In the genomic region with DNA sequence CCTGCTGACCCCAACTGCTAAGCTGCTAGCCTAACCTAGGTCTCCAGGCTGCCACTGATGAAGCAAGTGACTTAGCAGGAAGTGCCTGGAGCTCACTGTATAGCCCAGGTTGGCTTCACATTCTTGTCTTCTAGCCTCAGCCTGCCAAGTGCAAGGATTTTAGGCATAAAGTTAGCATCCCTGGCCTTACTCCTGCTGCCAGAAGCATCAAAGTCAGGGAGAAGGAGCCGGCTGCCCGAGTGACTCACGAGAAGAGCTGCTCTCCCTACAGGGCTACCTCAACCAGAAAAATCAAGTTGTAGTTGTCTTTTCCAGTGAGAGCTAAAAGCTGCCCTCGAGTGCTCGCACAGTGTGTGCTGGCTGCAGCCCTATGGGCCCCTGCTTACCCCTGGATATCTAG, we compare ENCODE assay signal across 24 mouse cellular contexts. TPM values are rescaled to one million over a fixed set of nuclear protein-coding genes. Genes with fewer than 3 reads are reported as not detected.
DNase-seq lines count a peak whose midpoint lies in the region; ATAC-seq and TF ChIP-seq lines count a peak whose summit lies in the region.
"Had no signal": no experiment of that assay in that cellular context is flagged by ENCODE, and none has a peak within 500 bp of the region (broad histone marks: within the 10 kb centered on the region; RNA-seq: fewer than 3 reads in every experiment).

No protein-coding gene starts in this region.

- ATAC-seq in intestine, embryonic 14.5 days (replicated peaks; ENCODE audit: low FRiP score, low TSS enrichment, low read depth), result no peak
- no peak for ATAC-seq in intestine, postnatal 0 days
- ATAC-seq in lung, postnatal 0 days, result no peak
- 0 out of 2 replicates have a peak, but pooled peaks have one; percentile 18 for ATAC-seq in liver, embryonic 13.5 days (ENCODE audit: low read depth)

- H3K4me2 ChIP-seq in intestine, embryonic 14.5 days (ENCODE audit: low read length), result no peak overlapping the region
- no peak overlapping the region for H3K4me2 ChIP-seq in intestine, postnatal 0 days (replicated peaks; ENCODE audit: low read depth)
- H3K4me2 ChIP-seq in lung, postnatal 0 days (replicated peaks; ENCODE audit: low read depth, low read length), result no peak overlapping the region
- no peak overlapping the region for H3K4me2 ChIP-seq in liver, embryonic 13.5 days
- H3K4me2 ChIP-seq: embryonic facial prominence, embryonic 13.5 days; forebrain, embryonic 12.5 days; heart, embryonic 11.5 days; hindbrain, embryonic 15.5 days; liver, embryonic 15.5 days; neural tube, embryonic 12.5 days had no signal

- WGBS in intestine, embryonic 14.5 days, result 75% methylated on average over 5 of the region's 5 CpGs
- 84% methylated on average over 5 of the region's 5 CpGs for WGBS in intestine, postnatal 0 days
- 79% methylated on average over 5 of the region's 5 CpGs for WGBS in lung, postnatal 0 days
- 50% methylated on average over 5 of the region's 5 CpGs for WGBS in liver, embryonic 13.5 days (ENCODE audit: insufficient replicate concordance)
- WGBS in embryonic facial prominence, embryonic 10.5 days, result 84% methylated on average over 5 of the region's 5 CpGs

- H3K4me3 ChIP-seq in intestine, embryonic 14.5 days (ENCODE audit: low read depth, low read length), result no peak overlapping the region
- H3K4me3 ChIP-seq in intestine, postnatal 0 days (ENCODE audit: low read depth, low read length), result no peak overlapping the region
- no peak overlapping the region for H3K4me3 ChIP-seq in lung, postnatal 0 days (ENCODE audit: low read depth, low read length)
- no peak overlapping the region for H3K4me3 ChIP-seq in liver, embryonic 13.5 days (replicated peaks)
- no peak overlapping the region for H3K4me3 ChIP-seq in embryonic facial prominence, embryonic 10.5 days
- H3K4me3 ChIP-seq: embryonic facial prominence, embryonic 13.5 days; erythroblast, embryonic 14.5 days; forebrain, embryonic 12.5 days; hindbrain, embryonic 15.5 days; liver, embryonic 15.5 days; neural tube, embryonic 12.5 days had no signal

- H3K27ac ChIP-seq in intestine, embryonic 14.5 days (ENCODE audit: low read depth), result 0 out of 2 replicates have a peak overlapping the region, but pooled peaks have one; percentile 5
- no peak overlapping the region for H3K27ac ChIP-seq in intestine, postnatal 0 days (ENCODE audit: low read depth, low read length)
- H3K27ac ChIP-seq in lung, postnatal 0 days (ENCODE audit: low read length), result peak overlapping the region; percentile 65
- H3K27ac ChIP-seq in liver, embryonic 13.5 days, result no peak overlapping the region
- H3K27ac ChIP-seq in embryonic facial prominence, embryonic 10.5 days (replicated peaks), result no peak overlapping the region
- H3K27ac ChIP-seq: embryonic facial prominence, embryonic 13.5 days; forebrain, embryonic 12.5 days; hindbrain, embryonic 15.5 days; liver, embryonic 15.5 days; neural tube, embryonic 12.5 days had no signal

- no peaks in the 10 kb centered on the region for H3K27me3 ChIP-seq in intestine, embryonic 14.5 days (replicated peaks; ENCODE audit: control insufficient read depth, insufficient read depth, low read length)
- no peaks in the 10 kb centered on the region for H3K27me3 ChIP-seq in intestine, postnatal 0 days (replicated peaks; ENCODE audit: control insufficient read depth, insufficient read depth, low read length)
- H3K27me3 ChIP-seq in lung, postnatal 0 days (replicated peaks; ENCODE audit: insufficient read depth, low read length), result no peaks in the 10 kb centered on the region
- no peaks in the 10 kb centered on the region for H3K27me3 ChIP-seq in liver, embryonic 13.5 days
- H3K27me3 ChIP-seq in embryonic facial prominence, embryonic 10.5 days (replicated peaks; ENCODE audit: low read depth, poor library complexity, severe bottlenecking), result no peaks in the 10 kb centered on the region
- H3K27me3 ChIP-seq: embryonic facial prominence, embryonic 13.5 days; forebrain, embryonic 12.5 days; hindbrain, embryonic 15.5 days; liver, embryonic 15.5 days; neural tube, embryonic 12.5 days had no signal

- H3K9me3 ChIP-seq in intestine, embryonic 14.5 days (ENCODE audit: control insufficient read depth, low read length), result no peaks in the 10 kb centered on the region
- no peaks in the 10 kb centered on the region for H3K9me3 ChIP-seq in intestine, postnatal 0 days (ENCODE audit: control insufficient read depth)
- no peaks in the 10 kb centered on the region for H3K9me3 ChIP-seq in lung, postnatal 0 days (ENCODE audit: low read length)
- no peaks in the 10 kb centered on the region for H3K9me3 ChIP-seq in liver, embryonic 13.5 days (replicated peaks)
- no peaks in the 10 kb centered on the region for H3K9me3 ChIP-seq in embryonic facial prominence, embryonic 10.5 days
- H3K9me3 ChIP-seq: embryonic facial prominence, embryonic 13.5 days; forebrain, embryonic 12.5 days; hindbrain, embryonic 15.5 days; liver, embryonic 15.5 days; neural tube, embryonic 12.5 days had no signal

- no peak for TF ChIP-seq CTCF in intestine, postnatal 0 days (IDR thresholded peaks at IDR 0.05; ENCODE audit: low read depth)
- TF ChIP-seq CTCF in lung, postnatal 0 days (IDR thresholded peaks at IDR 0.05), result no peak

- TF ChIP-seq EP300 in lung, postnatal 0 days (IDR thresholded peaks at IDR 0.05), result no peak

- H3K9ac ChIP-seq in intestine, embryonic 14.5 days (ENCODE audit: low read length), result no peak overlapping the region
- H3K9ac ChIP-seq in intestine, postnatal 0 days (ENCODE audit: low read depth, low read length), result no peak overlapping the region
- H3K9ac ChIP-seq in lung, postnatal 0 days (replicated peaks; ENCODE audit: low read depth), result no peak overlapping the region
- H3K9ac ChIP-seq in liver, embryonic 13.5 days, result no peak overlapping the region
- H3K9ac ChIP-seq: embryonic facial prominence, embryonic 13.5 days; forebrain, embryonic 12.5 days; hindbrain, embryonic 15.5 days; liver, embryonic 15.5 days; neural tube, embryonic 12.5 days had no signal

- no peaks in the 10 kb centered on the region for H3K4me1 ChIP-seq in intestine, embryonic 14.5 days (replicated peaks; ENCODE audit: control insufficient read depth, insufficient read depth, low read length)
- no peaks in the 10 kb centered on the region for H3K4me1 ChIP-seq in intestine, postnatal 0 days (replicated peaks; ENCODE audit: control insufficient read depth, insufficient read depth, low read length)
- H3K4me1 ChIP-seq in lung, postnatal 0 days (ENCODE audit: insufficient read depth, low read depth, low read length), result peaks cover 3% of the 10 kb centered on the region; the same call in 1 of the 2 replicates
- peaks cover 13% of the 10 kb centered on the region for H3K4me1 ChIP-seq in liver, embryonic 13.5 days (replicated peaks)
- peaks cover 22% of the 10 kb centered on the region for H3K4me1 ChIP-seq in embryonic facial prominence, embryonic 10.5 days
- H3K4me1 ChIP-seq: embryonic facial prominence, embryonic 13.5 days; forebrain, embryonic 12.5 days; hindbrain, embryonic 15.5 days; neural tube, embryonic 12.5 days had no signal

- no peak for DNase-seq in intestine, embryonic 14.5 days (ENCODE audit: low spot score)
- DNase-seq in lung, postnatal 0 days (ENCODE audit: low spot score), result no peak
- no peak for DNase-seq in lung, postnatal 14 days
- no peak for DNase-seq in liver, embryonic 13.5 days
- DNase-seq in adrenal gland, postnatal 4 days (ENCODE audit: low spot score in 2 of 2), result no peak
- no peak for DNase-seq in embryonic facial prominence, embryonic 10.5 days (ENCODE audit: low spot score)
- DNase-seq: adrenal gland, adult 2 months; cerebellum, adult 18-20 months; cerebellum, postnatal 14 days; gastrocnemius, postnatal 10 days; heart, adult 11 months; kidney, adult 11 months; kidney, postnatal 14 days; midbrain, embryonic 14.5 days had no signal

- H3K36me3 ChIP-seq in intestine, embryonic 14.5 days (ENCODE audit: control insufficient read depth, insufficient read depth, low read length), result peaks cover 49% of the 10 kb centered on the region
- peaks cover 32% of the 10 kb centered on the region for H3K36me3 ChIP-seq in intestine, postnatal 0 days (ENCODE audit: control insufficient read depth, insufficient read depth)
- peaks cover 20% of the 10 kb centered on the region; the same call in 1 of the 2 replicates for H3K36me3 ChIP-seq in lung, postnatal 0 days (ENCODE audit: insufficient read depth, low read length)
- peaks cover 38% of the 10 kb centered on the region for H3K36me3 ChIP-seq in liver, embryonic 13.5 days
- H3K36me3 ChIP-seq in embryonic facial prominence, embryonic 10.5 days (replicated peaks), result peaks cover 63% of the 10 kb centered on the region

RNA-seq across cellular contexts. Expression of gene Slc25a47, which starts 22.6 kb away (rescaled TPM):
- 11.0 and 12.4 TPM in 2 replicates for polyA plus RNA-seq in intestine, embryonic 14.5 days (2014; fragmentation: Nextera tagmentation; extraction: Ambion mirVana)
- polyA plus RNA-seq in intestine, postnatal 0 days (2015; fragmentation: Nextera tagmentation; extraction: Ambion mirVana), result 4.7 and 5.1 TPM in 2 replicates
- 8.5 TPM in 2 replicates for polyA plus RNA-seq in lung, postnatal 0 days (2015; fragmentation: Nextera tagmentation; extraction: Ambion mirVana)
- 2.0 and 2.5 TPM in 2 replicates for polyA plus RNA-seq in liver, embryonic 13.5 days (2015; fragmentation: Nextera tagmentation; extraction: Ambion mirVana)
- 10 to 100 TPM; 14.1 to 44.8 TPM for total RNA-seq in adrenal gland, postnatal 4 days (2021)
- polyA plus RNA-seq in embryonic facial prominence, embryonic 10.5 days (2016; fragmentation: Nextera tagmentation; extraction: Ambion mirVana), result 13.1 and 15.2 TPM in 2 replicates

RNA-seq across cellular contexts. Expression of gene Slc25a29, which starts 22.8 kb away (rescaled TPM):
- 6.0 and 7.1 TPM in 2 replicates for polyA plus RNA-seq in intestine, embryonic 14.5 days (2014; fragmentation: Nextera tagmentation; extraction: Ambion mirVana)
- polyA plus RNA-seq in intestine, postnatal 0 days (2015; fragmentation: Nextera tagmentation; extraction: Ambion mirVana), result 1.8 and 1.9 TPM in 2 replicates
- 14.9 and 19.7 TPM in 2 replicates for polyA plus RNA-seq in lung, postnatal 0 days (2015; fragmentation: Nextera tagmentation; extraction: Ambion mirVana)
- 0.98 and 1.0 TPM in 2 replicates for polyA plus RNA-seq in liver, embryonic 13.5 days (2015; fragmentation: Nextera tagmentation; extraction: Ambion mirVana)
- 1 to 10 TPM; 8.7 to 9.6 TPM for total RNA-seq in adrenal gland, postnatal 4 days (2021)
- polyA plus RNA-seq in embryonic facial prominence, embryonic 10.5 days (2016; fragmentation: Nextera tagmentation; extraction: Ambion mirVana), result 12.9 and 13.6 TPM in 2 replicates
- total RNA-seq: hematopoietic stem cell, adult 5-6 weeks; megakaryocyte-erythroid progenitor cell, adult 5-6 weeks had no signal

RNA-seq across cellular contexts. Expression of gene Wdr25, which starts 34.9 kb away (rescaled TPM):
- 3.8 and 4.9 TPM in 2 replicates for polyA plus RNA-seq in intestine, embryonic 14.5 days (2014; fragmentation: Nextera tagmentation; extraction: Ambion mirVana)
- 2.7 and 2.9 TPM in 2 replicates for polyA plus RNA-seq in intestine, postnatal 0 days (2015; fragmentation: Nextera tagmentation; extraction: Ambion mirVana)
- 4.8 and 7.3 TPM in 2 replicates for polyA plus RNA-seq in lung, postnatal 0 days (2015; fragmentation: Nextera tagmentation; extraction: Ambion mirVana)
- polyA plus RNA-seq in liver, embryonic 13.5 days (2015; fragmentation: Nextera tagmentation; extraction: Ambion mirVana), result 2.7 TPM in 2 replicates
- 1 to 10 TPM; 3.4 to 7.5 TPM for total RNA-seq in adrenal gland, postnatal 4 days (2021)
- polyA plus RNA-seq in embryonic facial prominence, embryonic 10.5 days (2016; fragmentation: Nextera tagmentation; extraction: Ambion mirVana), result 9.9 and 10.4 TPM in 2 replicates

RNA-seq across cellular contexts. Expression of gene Wars, which starts 35.5 kb away (rescaled TPM):
- polyA plus RNA-seq in intestine, embryonic 14.5 days (2014; fragmentation: Nextera tagmentation; extraction: Ambion mirVana), result 93.0 and 94.1 TPM in 2 replicates
- 34.5 and 36.5 TPM in 2 replicates for polyA plus RNA-seq in intestine, postnatal 0 days (2015; fragmentation: Nextera tagmentation; extraction: Ambion mirVana)
- polyA plus RNA-seq in lung, postnatal 0 days (2015; fragmentation: Nextera tagmentation; extraction: Ambion mirVana), result 84.0 and 84.3 TPM in 2 replicates
- 39.6 and 48.0 TPM in 2 replicates for polyA plus RNA-seq in liver, embryonic 13.5 days (2015; fragmentation: Nextera tagmentation; extraction: Ambion mirVana)
- total RNA-seq in adrenal gland, postnatal 4 days (2021), result 10 to 100 TPM; 54.9 to 59.9 TPM
- 146 and 147 TPM in 2 replicates for polyA plus RNA-seq in embryonic facial prominence, embryonic 10.5 days (2016; fragmentation: Nextera tagmentation; extraction: Ambion mirVana)

Comparison
In these comparisons a context has a peak if more than half of its experiments do, and no peak if none do; other contexts are left out.
1. H3K27ac ChIP-seq: peak in intestine, embryonic 14.5 days (single experiment) and lung, postnatal 0 days (single experiment); none in intestine, postnatal 0 days (single experiment), liver, embryonic 13.5 days (single experiment) and embryonic facial prominence, embryonic 10.5 days (single experiment).